Mouse (Mus musculus): ENCODE measurements around the gene Elac2. TPM values are rescaled to one million over a fixed set of nuclear protein-coding genes. Genes with fewer than 3 reads are reported as not detected.

The Elac2 gene
- 25.6 and 26.6 TPM in 2 replicates for polyA plus RNA-seq (2015; fragmentation: Nextera tagmentation; extraction: Ambion mirVana)

DNA sequence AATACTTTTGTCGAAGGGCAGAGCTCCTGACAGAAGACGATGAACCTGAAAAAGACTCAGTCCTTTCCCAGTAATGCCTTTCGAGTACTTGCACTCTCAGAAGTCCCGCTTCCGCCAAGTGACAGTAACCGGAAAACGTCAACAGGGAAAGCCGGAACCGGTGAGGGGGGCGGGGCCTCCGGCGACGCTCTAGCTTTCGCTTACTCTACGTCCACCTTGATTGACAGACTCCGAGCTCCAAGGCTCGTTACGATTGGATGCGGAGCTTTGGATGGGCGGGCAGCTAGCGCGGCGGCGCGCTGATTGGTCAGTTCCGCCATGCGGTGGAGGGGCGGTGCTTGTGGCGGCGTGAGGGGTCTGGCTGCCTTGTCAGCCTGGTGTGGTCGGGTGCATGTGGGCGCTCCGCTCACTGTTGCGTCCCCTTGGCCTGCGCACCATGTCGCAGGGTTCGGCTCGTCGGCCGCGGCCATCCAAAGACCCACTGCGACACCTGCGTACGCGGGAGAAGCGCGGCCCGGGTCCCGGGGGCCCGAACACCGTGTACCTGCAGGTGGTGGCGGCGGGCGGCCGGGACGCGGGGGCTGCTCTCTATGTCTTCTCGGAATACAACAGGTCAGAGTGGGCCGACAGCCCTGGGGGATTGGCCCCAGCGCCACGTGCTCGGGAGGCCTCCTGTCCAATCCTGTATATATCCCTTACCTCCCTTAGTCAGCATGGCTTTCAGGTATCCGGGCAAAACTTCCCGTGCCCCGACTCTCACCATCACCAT lies at the start of gene Elac2:
TSS of gene Elac2 (plus strand) at position 319 of the 769 bp plus-strand sequence.
- Histone ChIP-seq H3K4me2 (peak within 1 kb of the TSS; percentile 82), H3K27ac (no peak within 1 kb of the TSS), H3K4me1 (peaks cover 16% of the 10 kb centered on the region), H3K4me3 (peak within 1 kb of the TSS; percentile 98), H3K27me3 (no peaks in the 10 kb centered on the region), H3K36me3 (peaks cover 22% of the 10 kb centered on the region), H3K9me3 (no peaks in the 10 kb centered on the region), H3K9ac (peak within 1 kb of the TSS; percentile 84)
- WGBS, result under 1% methylated on average over 65 of the region's 65 CpGs
- ATAC-seq (ENCODE audit: borderline replicate concordance, extremely low read depth, low FRiP score, low TSS enrichment), result peak; percentile 100

DNA sequence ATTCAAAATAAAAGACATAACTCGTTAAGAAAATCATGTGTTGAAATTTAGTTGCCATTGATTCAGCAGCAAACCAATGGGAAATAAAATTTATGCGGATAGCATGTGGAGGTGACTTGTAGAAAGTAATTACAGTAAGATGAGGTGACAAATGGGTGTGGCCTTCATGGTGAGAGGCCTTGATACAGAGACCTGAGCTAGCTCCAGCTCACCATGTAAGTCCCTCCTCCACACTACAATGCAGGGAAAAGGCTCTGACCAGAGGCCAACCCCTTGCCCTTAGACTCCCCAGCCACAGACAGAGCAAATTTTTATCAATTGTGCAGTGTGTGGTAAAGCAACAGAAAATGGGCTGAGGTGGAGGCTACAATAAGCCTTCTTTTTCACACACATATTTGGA lies 49.7 kb upstream of the Elac2 start:
- WGBS, result 90% methylated on average over 2 of the region's 2 CpGs
- Histone ChIP-seq H3K9me3 (no peaks in the 10 kb centered on the region), H3K27me3 (0 out of 2 replicates have a peak, but pooled peaks cover under 1% of the 10 kb centered on the region), H3K9ac (no peak overlapping the region), H3K4me2 (no peak overlapping the region), H3K4me3 (no peak overlapping the region), H3K36me3 (no peaks in the 10 kb centered on the region), H3K27ac (no peak overlapping the region), H3K4me1 (peaks cover 4% of the 10 kb centered on the region)
- no peak for ATAC-seq (ENCODE audit: borderline replicate concordance, extremely low read depth, low FRiP score, low TSS enrichment)

DNA sequence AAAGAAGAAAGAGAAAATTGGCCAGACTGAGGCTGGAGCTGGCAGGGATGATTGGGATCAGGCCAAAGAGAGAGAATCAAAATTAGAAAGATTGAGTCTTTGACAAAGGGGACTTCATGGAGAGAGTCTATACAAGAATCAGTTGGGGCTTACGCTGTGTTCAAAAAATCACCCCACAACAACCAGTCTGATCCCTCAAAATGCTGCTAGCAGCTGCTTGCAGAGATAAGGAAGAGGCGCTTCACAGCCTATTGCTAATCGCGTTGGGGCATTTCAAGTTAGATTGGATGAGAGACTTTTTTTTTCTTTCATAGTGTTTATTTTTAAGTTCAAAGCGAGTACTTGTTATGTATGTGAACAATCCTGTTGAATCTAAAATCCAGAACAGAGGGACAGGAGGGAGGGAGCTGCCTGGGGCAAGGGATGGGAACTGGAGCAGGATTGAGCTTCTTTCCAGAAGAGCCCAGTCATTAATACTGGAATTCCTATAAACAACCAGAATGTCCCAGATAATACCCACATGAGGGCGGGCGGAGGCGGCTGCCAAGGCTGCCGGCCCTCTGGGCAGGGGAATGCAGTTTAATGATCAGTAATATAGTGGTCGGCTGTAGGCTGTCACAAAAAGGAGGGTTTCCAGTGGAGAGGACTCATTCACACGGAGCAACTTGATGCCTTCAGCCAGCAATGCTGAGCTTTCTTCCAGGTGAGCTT lies 47.6 kb upstream of the Elac2 start:
- no peak for ATAC-seq (ENCODE audit: borderline replicate concordance, extremely low read depth, low FRiP score, low TSS enrichment)
- peak overlapping the region; percentile 3; the same call in 1 of the 2 replicates for H3K4me2 ChIP-seq
- WGBS, result 30% methylated on average over 11 of the region's 11 CpGs

DNA sequence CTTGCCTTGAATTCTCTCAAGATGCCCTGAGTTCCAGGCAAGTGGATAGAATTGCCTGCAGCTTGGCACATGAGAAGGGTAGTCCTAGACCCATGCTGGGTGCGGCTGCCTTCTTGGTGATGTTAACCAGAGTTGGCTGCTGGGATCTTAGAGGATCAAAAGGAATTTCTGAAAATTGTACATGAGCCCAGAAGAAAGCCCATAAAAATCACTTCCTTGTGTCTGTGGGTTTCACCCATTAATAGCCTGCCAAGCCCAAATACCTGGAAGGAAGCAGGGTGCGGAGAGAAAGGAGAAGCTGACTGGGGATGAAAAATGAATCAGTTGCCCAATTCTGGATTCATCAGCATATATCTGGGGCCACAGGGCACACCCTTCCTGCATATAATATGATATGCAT lies 41.6 kb upstream of the Elac2 start:
- WGBS, result 79% methylated on average over 2 of the region's 2 CpGs
- no peaks in the 10 kb centered on the region for H3K27me3 ChIP-seq
- ATAC-seq (ENCODE audit: borderline replicate concordance, extremely low read depth, low FRiP score, low TSS enrichment), result no peak
- no peak overlapping the region for H3K4me2 ChIP-seq
- no peaks in the 10 kb centered on the region for H3K4me1 ChIP-seq
- no peak overlapping the region for H3K27ac ChIP-seq
- H3K9me3 ChIP-seq, result no peaks in the 10 kb centered on the region
- no peak overlapping the region for H3K9ac ChIP-seq
- no peaks in the 10 kb centered on the region for H3K36me3 ChIP-seq
- no peak overlapping the region for H3K4me3 ChIP-seq

More for the DNA sequence above, 47.6 kb upstream of the Elac2 start:
- no peaks in the 10 kb centered on the region for H3K36me3 ChIP-seq
- H3K4me1 ChIP-seq, result no peaks in the 10 kb centered on the region; the same call in 1 of the 2 replicates
- no peak overlapping the region for H3K4me3 ChIP-seq
- no peaks in the 10 kb centered on the region for H3K9me3 ChIP-seq
- H3K9ac ChIP-seq, result no peak overlapping the region
- no peak overlapping the region for H3K27ac ChIP-seq
- no peaks in the 10 kb centered on the region for H3K27me3 ChIP-seq

DNA sequence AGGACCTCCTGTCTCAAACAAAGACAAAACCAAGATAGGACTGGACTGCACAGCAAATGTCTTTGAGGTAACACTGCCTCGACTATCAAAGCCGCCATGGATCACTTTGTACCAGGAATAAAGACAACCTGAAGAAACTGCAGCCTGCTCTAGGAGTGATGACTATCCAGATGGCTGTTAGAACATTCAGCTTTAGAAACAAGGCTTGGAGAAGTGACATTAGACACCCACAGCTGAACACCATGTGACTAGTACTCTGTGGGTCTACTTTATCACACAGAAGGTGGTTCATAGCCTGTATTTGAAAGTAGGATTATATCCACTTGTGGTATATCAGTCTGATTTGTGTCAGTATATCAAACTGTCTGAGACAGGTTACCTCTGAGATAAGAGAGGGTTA lies 37.6 kb upstream of the Elac2 start:
- H3K4me3 ChIP-seq, result no peak overlapping the region
- H3K9me3 ChIP-seq, result no peaks in the 10 kb centered on the region
- 92% methylated on average over 2 of the region's 2 CpGs for WGBS
- no peak overlapping the region for H3K27ac ChIP-seq
- H3K4me2 ChIP-seq, result no peak overlapping the region
- ATAC-seq (ENCODE audit: borderline replicate concordance, extremely low read depth, low FRiP score, low TSS enrichment), result no peak
- H3K36me3 ChIP-seq, result no peaks in the 10 kb centered on the region
- H3K4me1 ChIP-seq, result no peaks in the 10 kb centered on the region
- no peaks in the 10 kb centered on the region for H3K27me3 ChIP-seq
- H3K9ac ChIP-seq, result no peak overlapping the region

DNA sequence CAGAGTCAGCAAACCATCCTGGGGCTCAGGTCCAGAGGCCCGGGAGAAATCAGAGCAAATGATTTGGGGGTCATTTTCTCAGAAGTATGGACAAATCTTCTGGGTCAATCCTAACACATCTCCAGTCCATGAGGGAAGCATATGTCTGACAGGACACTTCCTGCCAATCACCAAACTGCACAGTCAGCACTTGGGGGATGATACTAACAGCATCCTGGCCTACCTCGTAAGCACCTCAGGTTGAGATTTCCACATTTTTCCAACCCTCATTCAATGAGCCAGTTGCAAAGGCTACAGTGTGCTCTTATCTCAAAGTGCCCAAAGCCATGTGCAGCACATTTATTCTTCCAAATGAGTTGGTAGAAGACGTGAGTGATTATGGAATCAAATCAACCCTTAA lies 29.1 kb upstream of the Elac2 start:
- 71% methylated on average over 3 of the region's 3 CpGs for WGBS

DNA sequence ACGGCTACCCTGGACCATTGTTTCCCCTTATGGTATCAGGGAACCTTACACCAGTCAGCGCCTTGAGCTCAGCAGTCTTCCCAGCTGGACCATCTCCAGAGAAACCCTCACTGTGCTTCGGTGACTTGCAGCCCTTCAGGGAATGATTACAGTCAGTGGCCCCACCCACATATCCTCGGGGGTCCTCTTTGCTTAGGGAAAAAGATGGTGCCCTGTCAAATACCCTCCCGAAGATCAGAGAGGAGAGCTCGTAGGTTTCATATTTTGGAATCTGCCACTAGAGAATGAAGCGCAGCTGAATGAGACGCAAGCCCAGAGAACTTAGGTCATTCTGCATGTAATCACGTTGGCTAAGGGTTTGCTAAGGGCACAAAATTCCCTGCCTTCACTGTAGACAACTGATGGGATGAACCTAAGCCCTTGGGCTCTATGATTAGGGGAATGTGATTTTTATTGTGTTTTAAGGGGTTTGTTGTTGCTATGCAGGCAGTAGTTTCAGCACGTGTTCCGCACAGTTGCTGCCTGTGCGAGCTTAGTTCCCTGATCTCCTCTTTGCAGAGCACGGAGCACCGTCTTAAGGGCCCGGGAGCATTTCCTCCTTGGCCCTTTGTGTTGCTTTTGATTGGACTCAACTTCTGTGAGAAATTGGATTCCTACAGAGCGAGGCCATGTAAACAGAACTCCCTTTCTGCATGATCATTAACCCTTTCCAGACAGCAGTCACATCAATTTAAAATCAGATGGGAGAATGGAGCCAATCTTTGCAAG lies 21.7 kb upstream of the Elac2 start:
- Histone ChIP-seq H3K4me2 (peak overlapping the region; percentile 53), H3K27me3 (peaks cover 20% of the 10 kb centered on the region; the same call in 1 of the 2 replicates), H3K9me3 (no peaks in the 10 kb centered on the region), H3K4me1 (peaks cover 19% of the 10 kb centered on the region), H3K27ac (no peak overlapping the region), H3K36me3 (no peaks in the 10 kb centered on the region), H3K4me3 (peak overlapping the region; percentile 19), H3K9ac (no peak overlapping the region)
- peak; percentile 69; the same call in 1 of the 2 replicates for ATAC-seq (ENCODE audit: borderline replicate concordance, extremely low read depth, low FRiP score, low TSS enrichment)
- 3% methylated on average over 16 of the region's 16 CpGs for WGBS

More for the DNA sequence above, 29.1 kb upstream of the Elac2 start:
- H3K9ac ChIP-seq, result no peak overlapping the region
- no peaks in the 10 kb centered on the region for H3K36me3 ChIP-seq
- no peak overlapping the region for H3K4me3 ChIP-seq
- ATAC-seq (ENCODE audit: borderline replicate concordance, extremely low read depth, low FRiP score, low TSS enrichment), result no peak
- 0 out of 2 replicates have a peak, but pooled peaks cover under 1% of the 10 kb centered on the region for H3K4me1 ChIP-seq
- no peak overlapping the region for H3K4me2 ChIP-seq
- no peaks in the 10 kb centered on the region for H3K9me3 ChIP-seq
- H3K27ac ChIP-seq, result no peak overlapping the region
- 0 out of 2 replicates have a peak, but pooled peaks cover 5% of the 10 kb centered on the region for H3K27me3 ChIP-seq

DNA sequence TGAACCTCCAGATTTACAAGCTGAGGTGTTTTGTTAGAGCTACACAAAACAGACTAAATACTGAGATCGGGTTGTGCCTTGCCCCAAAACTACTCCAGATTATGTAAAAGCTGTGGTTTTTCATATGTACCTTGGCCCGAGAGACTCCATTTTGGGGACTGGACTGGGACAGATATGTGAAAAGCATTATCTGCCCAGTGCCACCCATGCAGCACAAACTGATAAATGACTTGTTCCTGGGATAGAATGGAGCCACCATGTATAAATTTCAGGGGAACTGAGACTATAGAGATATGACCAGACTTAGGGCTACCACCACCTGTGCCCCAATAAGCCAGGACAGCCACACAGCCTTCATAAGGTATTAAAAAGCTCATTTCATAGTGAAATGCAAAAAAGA lies 16.2 kb upstream of the Elac2 start:
- Histone ChIP-seq H3K27ac (no peak overlapping the region), H3K9me3 (no peaks in the 10 kb centered on the region), H3K36me3 (no peaks in the 10 kb centered on the region), H3K4me3 (no peak overlapping the region), H3K27me3 (peaks cover 27% of the 10 kb centered on the region; the same call in 1 of the 2 replicates), H3K4me2 (no peak overlapping the region), H3K9ac (no peak overlapping the region), H3K4me1 (peaks cover under 1% of the 10 kb centered on the region; the same call in 1 of the 2 replicates)
- no peak for ATAC-seq (ENCODE audit: borderline replicate concordance, extremely low read depth, low FRiP score, low TSS enrichment)
- WGBS, result 88% methylated on average over 2 of the region's 2 CpGs

DNA sequence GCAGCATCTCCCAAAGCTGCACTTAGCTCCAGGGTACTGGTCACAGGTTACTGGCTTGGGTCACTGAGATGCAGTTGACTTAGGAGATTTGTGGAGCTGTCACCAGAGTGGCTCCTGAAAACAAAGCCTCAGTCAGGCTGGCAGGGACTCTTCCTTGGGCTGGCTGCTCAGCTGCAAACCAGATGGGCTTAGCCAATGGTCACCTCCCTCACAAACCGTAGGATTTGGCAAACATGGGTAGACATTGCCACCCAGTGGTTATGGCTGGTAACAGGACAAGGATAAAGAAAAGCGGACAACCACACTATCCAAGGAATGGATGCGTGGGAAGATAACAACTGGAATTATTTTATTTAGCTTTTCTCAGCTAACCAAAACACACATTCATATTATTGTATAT lies 10.3 kb upstream of the Elac2 start:
- WGBS, result 0% methylated on average over 3 of the region's 3 CpGs
- H3K4me2 ChIP-seq, result no peak overlapping the region
- peaks cover 29% of the 10 kb centered on the region; the same call in 1 of the 2 replicates for H3K27me3 ChIP-seq
- H3K9me3 ChIP-seq, result no peaks in the 10 kb centered on the region
- no peak overlapping the region for H3K27ac ChIP-seq
- H3K9ac ChIP-seq, result no peak overlapping the region
- 0 out of 2 replicates have a peak, but pooled peaks cover 3% of the 10 kb centered on the region for H3K4me1 ChIP-seq
- ATAC-seq (ENCODE audit: borderline replicate concordance, extremely low read depth, low FRiP score, low TSS enrichment), result peak; percentile 81
- H3K36me3 ChIP-seq, result no peaks in the 10 kb centered on the region
- no peak overlapping the region for H3K4me3 ChIP-seq

DNA sequence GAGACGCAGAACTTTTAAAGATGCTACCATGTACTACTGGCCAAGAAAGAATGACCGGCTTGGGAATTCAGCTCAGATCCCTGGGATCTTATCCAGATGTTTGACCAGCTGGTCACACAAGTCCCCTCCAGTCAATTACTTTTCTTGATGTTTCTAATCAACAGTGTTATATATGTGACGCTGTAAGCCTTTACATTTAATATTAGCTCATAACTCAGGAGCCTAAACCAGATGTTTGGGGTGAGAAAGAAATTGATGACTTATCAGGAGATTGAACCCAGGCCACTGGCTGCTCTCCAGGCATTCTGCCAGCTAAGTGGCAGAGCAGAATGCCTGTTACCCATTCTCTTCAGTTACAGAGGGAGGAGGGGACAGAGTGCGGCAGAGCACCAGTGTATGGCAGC lies 9.9 kb upstream of the Elac2 start:
- 0 out of 2 replicates have a peak, but pooled peaks cover 3% of the 10 kb centered on the region for H3K4me1 ChIP-seq
- WGBS, result 32% methylated on average over 4 of the region's 4 CpGs
- no peak overlapping the region for H3K4me3 ChIP-seq
- H3K4me2 ChIP-seq, result no peak overlapping the region
- ATAC-seq (ENCODE audit: borderline replicate concordance, extremely low read depth, low FRiP score, low TSS enrichment), result peak; percentile 52; the same call in 1 of the 2 replicates
- H3K27me3 ChIP-seq, result peaks cover 29% of the 10 kb centered on the region; the same call in 1 of the 2 replicates
- no peaks in the 10 kb centered on the region for H3K9me3 ChIP-seq
- H3K36me3 ChIP-seq, result no peaks in the 10 kb centered on the region
- no peak overlapping the region for H3K27ac ChIP-seq
- no peak overlapping the region for H3K9ac ChIP-seq

DNA sequence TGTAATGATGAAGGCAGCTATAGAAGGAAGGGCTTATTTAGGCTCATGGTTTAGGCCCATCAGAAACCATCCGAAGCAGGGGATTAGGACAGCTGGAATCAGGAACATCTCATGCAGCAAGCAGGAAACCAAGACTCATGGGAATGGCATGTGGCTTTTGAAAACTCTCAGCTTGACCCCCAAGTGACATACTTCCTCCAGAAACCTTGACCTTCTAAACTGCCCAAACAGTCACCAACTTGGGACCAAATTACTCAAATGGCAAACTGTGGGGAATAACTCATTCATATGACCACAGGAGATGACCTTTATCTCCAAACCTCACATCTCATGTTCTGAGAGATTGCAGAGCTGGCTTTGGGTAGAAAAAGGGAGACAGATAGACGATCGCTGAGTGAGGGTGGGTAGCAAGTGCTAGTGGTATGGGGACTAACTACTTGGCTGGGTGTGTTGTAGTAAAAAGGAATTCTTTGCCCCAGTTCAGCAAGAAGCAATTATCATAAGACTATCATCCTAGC lies 7.3 kb upstream of the Elac2 start:
- 62% methylated on average over 3 of the region's 3 CpGs for WGBS

More for the DNA sequence above, 7.3 kb upstream of the Elac2 start:
- Histone ChIP-seq H3K9me3 (no peaks in the 10 kb centered on the region), H3K4me1 (0 out of 2 replicates have a peak, but pooled peaks cover 3% of the 10 kb centered on the region), H3K36me3 (no peaks in the 10 kb centered on the region), H3K9ac (no peak overlapping the region), H3K4me2 (no peak overlapping the region), H3K4me3 (no peak overlapping the region), H3K27ac (no peak overlapping the region), H3K27me3 (peaks cover 17% of the 10 kb centered on the region; the same call in 1 of the 2 replicates)
- no peak for ATAC-seq (ENCODE audit: borderline replicate concordance, extremely low read depth, low FRiP score, low TSS enrichment)
